ENCODE assay signal across 10 mouse cellular contexts in the genomic region with DNA sequence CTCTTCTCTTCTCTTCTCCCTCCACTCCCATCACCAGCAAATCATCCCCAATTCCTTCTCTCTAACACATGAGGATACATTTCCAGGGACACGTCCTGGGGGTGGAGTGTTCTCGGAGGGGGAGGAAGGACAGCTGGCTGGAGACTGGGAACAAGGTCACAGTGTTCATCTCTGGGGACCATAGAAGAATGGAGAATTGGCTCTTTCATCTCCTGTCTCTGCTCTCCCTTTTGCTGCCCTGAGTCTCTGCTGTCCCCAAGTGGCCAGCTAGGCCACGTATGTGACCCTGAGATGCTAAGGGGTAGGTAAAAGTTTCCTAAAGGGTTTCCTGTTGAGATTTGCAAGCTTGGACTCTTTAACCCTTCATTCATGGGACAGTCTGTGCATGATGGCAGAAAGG.
A peak's percentile ranks its signal among the peaks of the same experiment; 100 is the strongest.
DNase-seq lines count a peak whose midpoint lies in the region; ATAC-seq and TF ChIP-seq lines count a peak whose summit lies in the region.
"Had no signal": no experiment of that assay in that cellular context is flagged by ENCODE, and none has a peak within 500 bp of the region (broad histone marks: within the 10 kb centered on the region; RNA-seq: fewer than 3 reads in every experiment).

No protein-coding gene starts in this region.

- peak overlapping the region; percentile 54 for H3K27ac ChIP-seq in heart, embryonic 15.5 days
- H3K27ac ChIP-seq in left cerebral cortex, adult 2 months: peak overlapping the region; percentile 81
- H3K27ac ChIP-seq in midbrain, embryonic 14.5 days (replicated peaks; ENCODE audit: low read depth, low read length): no peak overlapping the region
- H3K27ac ChIP-seq: embryonic facial prominence, embryonic 12.5 days; stomach, embryonic 15.5 days had no signal

- no peak overlapping the region for H3K9ac ChIP-seq in heart, embryonic 15.5 days
- H3K9ac ChIP-seq in midbrain, embryonic 14.5 days (replicated peaks; ENCODE audit: low read length): no peak overlapping the region
- H3K9ac ChIP-seq: embryonic facial prominence, embryonic 12.5 days; stomach, embryonic 15.5 days had no signal

- 15% methylated on average over 3 of the region's 3 CpGs for WGBS in heart, embryonic 15.5 days
- 11% methylated on average over 3 of the region's 3 CpGs for WGBS in midbrain, embryonic 14.5 days

- no peak overlapping the region for H3K4me3 ChIP-seq in heart, embryonic 15.5 days
- H3K4me3 ChIP-seq in left cerebral cortex, adult 2 months: no peak overlapping the region
- H3K4me3 ChIP-seq in midbrain, embryonic 14.5 days (replicated peaks; ENCODE audit: low read depth, low read length): no peak overlapping the region
- H3K4me3 ChIP-seq: embryonic facial prominence, embryonic 12.5 days; stomach, embryonic 15.5 days had no signal

- DNase-seq in cerebellum, adult 9-10 months: peak; percentile 37
- DNase-seq in cerebellum, postnatal 14 days: no peak
- DNase-seq in right cerebral cortex, postnatal 36 days (ENCODE audit: low spot score in 2 of 2): peak; percentile 28 to 41
- DNase-seq in right cerebral cortex, postnatal 4 days: no peak
- peak in 1 of 2 experiments; percentile 32 for DNase-seq in left cerebral cortex, adult 2 months (ENCODE audit: extremely low spot score in 1 of 2, low spot score in 2 of 2)
- no peak for DNase-seq in thymus, postnatal 4 days
- no peak for DNase-seq in midbrain, embryonic 14.5 days

- H3K27me3 ChIP-seq in heart, embryonic 15.5 days: no peaks in the 10 kb centered on the region
- no peaks in the 10 kb centered on the region for H3K27me3 ChIP-seq in midbrain, embryonic 14.5 days (ENCODE audit: control insufficient read depth, insufficient read depth, low read length)
- H3K27me3 ChIP-seq: embryonic facial prominence, embryonic 12.5 days; stomach, embryonic 15.5 days had no signal

- no peaks in the 10 kb centered on the region for H3K9me3 ChIP-seq in heart, embryonic 15.5 days (replicated peaks)
- H3K9me3 ChIP-seq in midbrain, embryonic 14.5 days (ENCODE audit: control insufficient read depth, low read length): no peaks in the 10 kb centered on the region
- H3K9me3 ChIP-seq: embryonic facial prominence, embryonic 12.5 days; stomach, embryonic 15.5 days had no signal

- peak; percentile 65 for TF ChIP-seq CTCF in left cerebral cortex, adult 2 months (IDR thresholded peaks at IDR 0.05)

- H3K36me3 ChIP-seq in heart, embryonic 15.5 days: no peaks in the 10 kb centered on the region
- H3K36me3 ChIP-seq in midbrain, embryonic 14.5 days (ENCODE audit: control insufficient read depth, insufficient read depth, low read length): no peaks in the 10 kb centered on the region
- H3K36me3 ChIP-seq: embryonic facial prominence, embryonic 12.5 days; stomach, embryonic 15.5 days had no signal

- ATAC-seq in heart, embryonic 15.5 days (replicated peaks; ENCODE audit: insufficient number of reproducible peaks, insufficient read depth, low FRiP score, low read depth): peak; percentile 67
- no peak for ATAC-seq in midbrain, embryonic 14.5 days (ENCODE audit: low FRiP score, low TSS enrichment)

- no peak overlapping the region for H3K4me2 ChIP-seq in heart, embryonic 15.5 days
- H3K4me2 ChIP-seq in midbrain, embryonic 14.5 days (ENCODE audit: low read length): no peak overlapping the region
- H3K4me2 ChIP-seq: embryonic facial prominence, embryonic 12.5 days; stomach, embryonic 15.5 days had no signal

- peaks cover 67% of the 10 kb centered on the region for H3K4me1 ChIP-seq in heart, embryonic 15.5 days (replicated peaks)
- H3K4me1 ChIP-seq in midbrain, embryonic 14.5 days (ENCODE audit: control insufficient read depth, insufficient read depth, low read length): peaks cover 12% of the 10 kb centered on the region; the same call in 1 of the 2 replicates

- intact Hi-C loops in left cerebral cortex, adult 2 months (cut with DNase I): loop anchor here (1.0 to 10.0 kb wide), 8 partner anchors 90 to 1328 kb away; a partner anchor contains a TSS

Comparison
In these comparisons a context has a peak if more than half of its experiments do, and no peak if none do; other contexts are left out.
1. DNase-seq: peak in cerebellum, adult 9-10 months (single experiment) and right cerebral cortex, postnatal 36 days (2 of 2); none in cerebellum, postnatal 14 days (0 of 2), right cerebral cortex, postnatal 4 days (single experiment), thymus, postnatal 4 days (single experiment) and midbrain, embryonic 14.5 days (single experiment).